Mouse (Mus musculus) embryonic fibroblast, embryonic 13.5 days (primary cell): ENCODE measurements around the gene Cts7. TPM values are rescaled to one million over a fixed set of nuclear protein-coding genes. Genes with fewer than 3 reads are reported as not detected.

Source experiments
- H3K27ac ChIP-seq: 2 replicates; pipeline ENCODE4 v1.5.1; 2012; ENCODE audit warnings: low read length, control low read depth, inconsistent platforms; ENCODE audit not compliant: insufficient read depth
- H3K4me1 ChIP-seq: 2 replicates; pipeline ENCODE4 v1.6.1; 2011; ENCODE audit warnings: low read length; ENCODE audit not compliant: control insufficient read depth, insufficient read depth
- H3K4me3 ChIP-seq: 2 replicates; pipeline ENCODE4 v1.5.1; 2011; ENCODE audit warnings: mild to moderate bottlenecking, control low read depth, low read length; ENCODE audit not compliant: insufficient read depth
- CTCF ChIP-seq: IDR thresholded peaks from 2 replicates; pipeline ENCODE4 v1.5.1; 2011; ENCODE audit warnings: mild to moderate bottlenecking, control low read depth, low read length, moderate library complexity, borderline replicate concordance; ENCODE audit not compliant: insufficient read depth
- POLR2A ChIP-seq: IDR thresholded peaks from 2 replicates; pipeline ENCODE4 v1.6.1; 2011; ENCODE audit warnings: low read depth, mild to moderate bottlenecking, control low read depth, low read length, moderate library complexity
- polyA plus RNA-seq: library from polyadenylated mRNA; stranded (reverse); fragments of >200 nt; gene quantifications from 2 replicates; pipeline ENCODE4 v1.2.4, GENCODE M21; 2011; ENCODE audit warnings: low read depth; ENCODE audit not compliant: missing spikeins, insufficient read length

Gene Cts7
- not detected in 2 replicates for polyA plus RNA-seq

- H3K27ac ChIP-seq = no peak within 1 kb of the TSS
- TF ChIP-seq POLR2A = no peak
- TF ChIP-seq CTCF = no peak
Measured at GRCm38 (mm10) chr13:61358097-61358496, at the start of gene Cts7. Gene Cts7 (minus strand): TSS chr13:61358197.

More at GRCm38 (mm10) chr13:61358097-61358496, at the start of gene Cts7:
- H3K4me1 ChIP-seq = no peaks in the 10 kb centered on the region
- no peak within 1 kb of the TSS for H3K4me3 ChIP-seq

Other genes starting within 250 kb of the Cts7 start
- gene Ctsr, start 193.9 kb downstream of the Cts7 start, polyA plus RNA-seq = not detected in 2 replicates
- not detected in 2 replicates for gene Cts6, start 154.8 kb downstream of the Cts7 start, polyA plus RNA-seq
- gene Cts8, start 102.8 kb downstream of the Cts7 start, polyA plus RNA-seq = not detected in 2 replicates
- not detected in 2 replicates for gene Gm49398, start 69.4 kb downstream of the Cts7 start, polyA plus RNA-seq
- gene Ctsm, start 183.6 kb upstream of the Cts7 start, polyA plus RNA-seq = not detected in 2 replicates
- gene Gm49352, start 210.0 kb upstream of the Cts7 start, polyA plus RNA-seq = not detected in 2 replicates
- not detected in 2 replicates for gene Cts3, start 211.9 kb upstream of the Cts7 start, polyA plus RNA-seq